14 mouse cellular contexts compared by ENCODE assay signal in genomic region chr9:85734821-85735220, GRCm38 (mm10).
"Had no signal": no experiment of that assay in that cellular context is flagged by ENCODE, and none has a peak within 500 bp of the region (broad histone marks: within the 10 kb centered on the region; RNA-seq: fewer than 3 reads in every experiment).

No protein-coding gene starts in this region.

- H3K4me2 ChIP-seq: kidney, embryonic 15.5 days; liver, embryonic 11.5 days; liver, embryonic 15.5 days; midbrain, embryonic 11.5 days had no signal

- H3K9me3 ChIP-seq: kidney, embryonic 15.5 days; liver, embryonic 15.5 days had no signal

- H3K4me1 ChIP-seq: kidney, embryonic 15.5 days; liver, embryonic 15.5 days had no signal

- H3K27me3 ChIP-seq: kidney, embryonic 15.5 days; liver, embryonic 15.5 days had no signal

- DNase-seq: kidney, adult 11 months; kidney, adult 8-10 months; kidney, postnatal 10 days; kidney, postnatal 36 days; layer of hippocampus, postnatal 36 days; lung, adult 18-20 months; lung, postnatal 36 days; midbrain, embryonic 14.5 days; thymus, postnatal 25 days had no signal

- H3K27ac ChIP-seq: kidney, embryonic 15.5 days; left cerebral cortex, adult 2 months; liver, embryonic 15.5 days had no signal

- H3K4me3 ChIP-seq: kidney, embryonic 15.5 days; left cerebral cortex, adult 2 months; liver, embryonic 15.5 days had no signal

- H3K9ac ChIP-seq: kidney, embryonic 15.5 days; liver, embryonic 15.5 days had no signal
